Mouse (Mus musculus) testis, postnatal 10 days (tissue): ENCODE results near the gene Pomgnt2.

Experiments
- DNase-seq: peaks from one replicate; pipeline ENCODE4 v3.0.0; 2021; ENCODE audit warnings: low spot score

Pomgnt2 gene

GRCm38 (mm10) chr9:122013629-122014028 is 16.7 kb upstream of the Pomgnt2 start:
- peak; percentile 54 for DNase-seq

GRCm38 (mm10) chr9:122012816-122013215 is 15.9 kb upstream of the Pomgnt2 start:
- DNase-seq: no peak

- no peak for DNase-seq
Measured at GRCm38 (mm10) chr9:122010751-122011150, 13.8 kb upstream of the Pomgnt2 start.

- DNase-seq: no peak
Measured at GRCm38 (mm10) chr9:122008876-122009275, 12.0 kb upstream of the Pomgnt2 start.

- DNase-seq: peak; percentile 78
Measured at GRCm38 (mm10) chr9:122006609-122007008, 9.7 kb upstream of the Pomgnt2 start.

GRCm38 (mm10) chr9:122006175-122006574 is 9.3 kb upstream of the Pomgnt2 start:
- DNase-seq: no peak

GRCm38 (mm10) chr9:121997978-121998377 is 1.1 kb upstream of the Pomgnt2 start:
- no peak for DNase-seq

GRCm38 (mm10) chr9:121995508-121996131 is 1.3 kb downstream of the Pomgnt2 start:
- peak; percentile 86 for DNase-seq

GRCm38 (mm10) chr9:121995077-121995476 is 1.8 kb downstream of the Pomgnt2 start:
- no peak for DNase-seq

- DNase-seq: no peak
Measured at GRCm38 (mm10) chr9:121993047-121993446, 3.9 kb downstream of the Pomgnt2 start.

- DNase-seq: no peak
Measured at GRCm38 (mm10) chr9:121991041-121991440, 5.9 kb downstream of the Pomgnt2 start.

GRCm38 (mm10) chr9:121989536-121989935 is 7.4 kb downstream of the Pomgnt2 start:
- no peak for DNase-seq

- no peak for DNase-seq
Measured at GRCm38 (mm10) chr9:121988910-121989309, 8.0 kb downstream of the Pomgnt2 start.

- peak; percentile 91 for DNase-seq
Measured at GRCm38 (mm10) chr9:121984465-121985461, 12.1 kb downstream of the Pomgnt2 start.

- peak; percentile 94 for DNase-seq
Measured at GRCm38 (mm10) chr9:121983504-121983903, 13.4 kb downstream of the Pomgnt2 start.

GRCm38 (mm10) chr9:121982665-121983064 is 14.2 kb downstream of the Pomgnt2 start:
- peak; percentile 62 for DNase-seq

- no peak for DNase-seq
Measured at GRCm38 (mm10) chr9:121982214-121982613, 14.7 kb downstream of the Pomgnt2 start.

- DNase-seq: no peak
Measured at GRCm38 (mm10) chr9:121981466-121982105, 15.3 kb downstream of the Pomgnt2 start.

- no peak for DNase-seq
Measured at GRCm38 (mm10) chr9:121981046-121981445, 15.9 kb downstream of the Pomgnt2 start.

- no peak for DNase-seq
Measured at GRCm38 (mm10) chr9:121975321-121975720, 21.6 kb downstream of the Pomgnt2 start.

- no peak for DNase-seq
Measured at GRCm38 (mm10) chr9:121974141-121974986, 22.5 kb downstream of the Pomgnt2 start.

GRCm38 (mm10) chr9:121973207-121973606 is 23.7 kb downstream of the Pomgnt2 start:
- DNase-seq: no peak
